Mouse (Mus musculus): ENCODE measurements around the gene Loxl3.

DNA sequence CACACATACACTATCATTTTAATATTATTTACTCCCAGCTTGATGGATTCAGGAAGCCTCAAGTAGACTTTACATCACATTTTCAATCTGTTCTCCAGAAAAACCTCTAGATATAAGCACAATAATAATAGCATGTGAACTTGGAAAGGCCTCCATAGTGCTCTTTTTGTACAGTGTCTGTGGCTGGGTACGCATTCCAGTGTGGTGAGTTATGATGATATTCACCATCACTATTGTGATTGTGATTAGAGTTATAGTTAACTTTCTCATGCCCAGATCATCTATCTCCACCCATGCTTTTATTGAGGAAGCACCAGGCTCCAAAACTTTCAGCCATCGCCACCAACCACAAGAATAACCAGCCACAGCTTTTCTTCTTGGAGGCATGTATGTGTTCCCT, 10.2 kb upstream of the Loxl3 start:
- TF ChIP-seq POLR2AphosphoS2 (IDR thresholded peaks at IDR 0.05; ENCODE audit: insufficient read length, low read depth) (no peak), USF1 (IDR thresholded peaks at IDR 0.05; ENCODE audit: low read depth) (no peak), REST (IDR thresholded peaks at IDR 0.05; ENCODE audit: insufficient read depth, insufficient read length) (no peak), POLR2A (IDR thresholded peaks at IDR 0.05; ENCODE audit: insufficient read length, low read depth) (no peak), MAX (IDR thresholded peaks at IDR 0.05; ENCODE audit: low read depth) (no peak), MYOD1 (IDR thresholded peaks at IDR 0.05; ENCODE audit: control insufficient read depth in 1 of 3, insufficient read length in 2 of 3, low read depth in 2 of 3) (no peak)

All from myocyte (in vitro differentiated cells).